Mouse (Mus musculus) olfactory bulb, adult 2 months (tissue): ENCODE results near the gene Gm10644.

Experiments
- CTCF ChIP-seq: fragments of 200-500 bp; IDR thresholded peaks from 2 replicates; pipeline ENCODE4 v1.5.1; 2012; ENCODE audit warnings: low read depth, mild to moderate bottlenecking, low read length, moderate library complexity; ENCODE audit not compliant: insufficient read depth
- POLR2A ChIP-seq: fragments of 200-500 bp; IDR thresholded peaks from 2 replicates; pipeline ENCODE4 v1.6.1; 2012; ENCODE audit warnings: mild to moderate bottlenecking, low read depth, low read length, moderate library complexity; ENCODE audit not compliant: insufficient read depth

- TF ChIP-seq CTCF (no peak), POLR2A (no peak)
Observed at GRCm38 (mm10) chr8:83976101-83976630, 21.2 kb upstream of the Gm10644 start.
